Mouse (Mus musculus): Measurements from ENCODE around the gene Unc45b. TPM values are rescaled to one million over a fixed set of nuclear protein-coding genes. Genes with fewer than 3 reads are reported as not detected.
A peak's percentile ranks its signal among the peaks of the same experiment; 100 is the strongest.

Gene Unc45b
- polyA plus RNA-seq, 1 experiment: 2.5 TPM

GRCm38 (mm10) chr11:82943336-82943735 lies 33.0 kb downstream of the Unc45b start:
- no peak overlapping the region for H3K27ac ChIP-seq (ENCODE audit: control insufficient read depth, insufficient read depth, low read depth, low read length, poor library complexity)
- no peak overlapping the region for H3K4me3 ChIP-seq (replicated peaks; ENCODE audit: control insufficient read depth, low read depth, low read length)
- no peak for TF ChIP-seq CTCF (IDR thresholded peaks at IDR 0.05; ENCODE audit: control insufficient read depth, insufficient read depth, low read length)
- TF ChIP-seq POLR2A (IDR thresholded peaks at IDR 0.05; ENCODE audit: borderline replicate concordance, control insufficient read depth, low read depth, low read length): no peak
- H3K4me1 ChIP-seq (ENCODE audit: control insufficient read depth, insufficient read depth, low read length): no peaks in the 10 kb centered on the region; the same call in 1 of the 2 replicates
- 76% methylated on average over 6 of the region's 6 CpGs for WGBS

- Histone ChIP-seq H3K4me3 (replicated peaks; ENCODE audit: control insufficient read depth, low read depth, low read length) (no peak overlapping the region), H3K27ac (ENCODE audit: control insufficient read depth, insufficient read depth, low read depth, low read length, poor library complexity) (no peak overlapping the region), H3K4me1 (ENCODE audit: control insufficient read depth, insufficient read depth, low read length) (no peaks in the 10 kb centered on the region; the same call in 1 of the 2 replicates)
- TF ChIP-seq POLR2A (IDR thresholded peaks at IDR 0.05; ENCODE audit: borderline replicate concordance, control insufficient read depth, low read depth, low read length) (no peak), CTCF (IDR thresholded peaks at IDR 0.05; ENCODE audit: control insufficient read depth, insufficient read depth, low read length) (no peak)
- 61% methylated on average over 2 of the region's 2 CpGs for WGBS
These were observed 35.3 kb downstream of the Unc45b start for GRCm38 (mm10) chr11:82945636-82946035.

GRCm38 (mm10) chr11:82947457-82947856 lies 37.1 kb downstream of the Unc45b start:
- Histone ChIP-seq H3K4me1 (ENCODE audit: control insufficient read depth, insufficient read depth, low read length) (no peaks in the 10 kb centered on the region; the same call in 1 of the 2 replicates), H3K4me3 (replicated peaks; ENCODE audit: control insufficient read depth, low read depth, low read length) (no peak overlapping the region), H3K27ac (ENCODE audit: control insufficient read depth, insufficient read depth, low read depth, low read length, poor library complexity) (no peak overlapping the region)
- WGBS: 48% methylated on average over 4 of the region's 4 CpGs
- no peak for TF ChIP-seq CTCF (IDR thresholded peaks at IDR 0.05; ENCODE audit: control insufficient read depth, insufficient read depth, low read length)
- TF ChIP-seq POLR2A (IDR thresholded peaks at IDR 0.05; ENCODE audit: borderline replicate concordance, control insufficient read depth, low read depth, low read length): no peak

GRCm38 (mm10) chr11:82949036-82949435 lies 38.7 kb downstream of the Unc45b start:
- TF ChIP-seq POLR2A (IDR thresholded peaks at IDR 0.05; ENCODE audit: borderline replicate concordance, control insufficient read depth, low read depth, low read length) (no peak), CTCF (IDR thresholded peaks at IDR 0.05; ENCODE audit: control insufficient read depth, insufficient read depth, low read length) (no peak)

GRCm38 (mm10) chr11:82950736-82951481 lies 40.6 kb downstream of the Unc45b start, which contains the start of gene Slfn5:
TSS of gene Slfn5 (plus strand) at chr11:82951349.
- peak within 1 kb of the TSS; percentile 71 for H3K27ac ChIP-seq (ENCODE audit: control insufficient read depth, insufficient read depth, low read depth, low read length, poor library complexity)
- TF ChIP-seq POLR2A (IDR thresholded peaks at IDR 0.05; ENCODE audit: borderline replicate concordance, control insufficient read depth, low read depth, low read length): no peak
- no peak for TF ChIP-seq CTCF (IDR thresholded peaks at IDR 0.05; ENCODE audit: control insufficient read depth, insufficient read depth, low read length)
- H3K4me3 ChIP-seq (replicated peaks; ENCODE audit: control insufficient read depth, low read depth, low read length): peak within 1 kb of the TSS; percentile 45
- 45% methylated on average over 10 of the region's 10 CpGs for WGBS
- no peaks in the 10 kb centered on the region; the same call in 1 of the 2 replicates for H3K4me1 ChIP-seq (ENCODE audit: control insufficient read depth, insufficient read depth, low read length)

More at GRCm38 (mm10) chr11:82949036-82949435, 38.7 kb downstream of the Unc45b start:
- no peak overlapping the region for H3K4me3 ChIP-seq (replicated peaks; ENCODE audit: control insufficient read depth, low read depth, low read length)
- H3K27ac ChIP-seq (ENCODE audit: control insufficient read depth, insufficient read depth, low read depth, low read length, poor library complexity): no peak overlapping the region
- 69% methylated on average over 9 of the region's 9 CpGs for WGBS
- no peaks in the 10 kb centered on the region; the same call in 1 of the 2 replicates for H3K4me1 ChIP-seq (ENCODE audit: control insufficient read depth, insufficient read depth, low read length)

- peak overlapping the region; percentile 45 for H3K4me3 ChIP-seq (replicated peaks; ENCODE audit: control insufficient read depth, low read depth, low read length)
- TF ChIP-seq CTCF (IDR thresholded peaks at IDR 0.05; ENCODE audit: control insufficient read depth, insufficient read depth, low read length) (no peak), POLR2A (IDR thresholded peaks at IDR 0.05; ENCODE audit: borderline replicate concordance, control insufficient read depth, low read depth, low read length) (no peak)
- under 1% methylated on average over 28 of the region's 28 CpGs for WGBS
- H3K27ac ChIP-seq (ENCODE audit: control insufficient read depth, insufficient read depth, low read depth, low read length, poor library complexity): peak overlapping the region; percentile 71
- H3K4me1 ChIP-seq (ENCODE audit: control insufficient read depth, insufficient read depth, low read length): no peaks in the 10 kb centered on the region; the same call in 1 of the 2 replicates
These were observed 41.7 kb downstream of the Unc45b start for GRCm38 (mm10) chr11:82951865-82952611.

- WGBS: 14% methylated on average over 9 of the region's 9 CpGs
- peak overlapping the region; percentile 45 for H3K4me3 ChIP-seq (replicated peaks; ENCODE audit: control insufficient read depth, low read depth, low read length)
- no peaks in the 10 kb centered on the region for H3K4me1 ChIP-seq (ENCODE audit: control insufficient read depth, insufficient read depth, low read length)
- H3K27ac ChIP-seq (ENCODE audit: control insufficient read depth, insufficient read depth, low read depth, low read length, poor library complexity): peak overlapping the region; percentile 71
- TF ChIP-seq CTCF (IDR thresholded peaks at IDR 0.05; ENCODE audit: control insufficient read depth, insufficient read depth, low read length) (no peak), POLR2A (IDR thresholded peaks at IDR 0.05; ENCODE audit: borderline replicate concordance, control insufficient read depth, low read depth, low read length) (no peak)
These were observed 42.5 kb downstream of the Unc45b start for GRCm38 (mm10) chr11:82952612-82953542.

All from bone marrow, adult 2 months (tissue).